Mouse (Mus musculus) hindlimb bud, embryonic 11.5 days (tissue): ENCODE measurements around the gene Wdr6.

Source experiments
- DNase-seq: peaks from one replicate; pipeline ENCODE4 v3.0.0-alpha.2; 2012; ENCODE audit warnings: low read depth, low spot score; ENCODE audit errors: extremely low spot score

The Wdr6 gene

DNA sequence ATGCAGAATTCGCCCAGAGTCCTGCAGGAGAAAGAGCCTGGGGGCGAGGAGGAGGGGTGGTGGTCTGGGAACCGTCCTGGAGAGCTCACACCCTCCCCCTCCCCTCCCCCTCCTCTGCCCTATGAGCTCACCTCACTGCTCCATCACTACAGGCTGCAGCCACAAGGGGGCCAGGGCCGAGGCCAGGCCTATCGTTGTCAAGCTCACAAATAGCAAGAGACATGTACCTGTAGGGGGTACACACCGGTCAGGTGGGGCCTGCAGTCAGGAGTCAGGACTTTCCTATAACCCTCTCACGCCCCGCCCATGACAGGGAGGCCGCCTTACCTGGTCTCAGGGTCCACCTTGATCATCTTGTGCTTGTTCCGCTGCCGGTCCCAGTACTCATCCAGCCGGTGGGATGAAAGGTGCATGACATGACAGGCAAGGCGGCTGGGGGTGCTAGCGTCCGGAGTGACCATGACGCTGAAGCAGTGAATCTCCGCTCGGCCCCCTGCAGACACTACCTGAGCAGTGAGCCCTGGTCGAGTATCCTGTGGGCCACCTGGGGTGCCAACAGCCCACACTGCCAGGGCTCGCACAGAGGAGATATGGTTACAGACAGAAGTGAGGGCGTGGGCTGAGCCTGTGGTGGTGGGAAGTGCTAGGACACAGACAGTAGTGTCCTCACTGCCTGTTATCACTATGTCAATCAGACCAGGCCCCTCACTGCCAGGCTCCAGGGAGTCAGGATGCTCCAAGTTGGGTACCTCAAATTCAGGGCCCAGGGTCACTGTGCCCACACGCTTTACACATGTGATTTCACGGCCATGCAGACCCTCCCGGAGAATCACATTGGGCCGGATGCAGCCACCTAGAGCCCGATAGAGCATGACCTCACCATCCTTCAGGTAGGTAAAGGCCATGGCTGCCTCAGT is 4.5 kb downstream of the Wdr6 start:
- DNase-seq = no peak

DNA sequence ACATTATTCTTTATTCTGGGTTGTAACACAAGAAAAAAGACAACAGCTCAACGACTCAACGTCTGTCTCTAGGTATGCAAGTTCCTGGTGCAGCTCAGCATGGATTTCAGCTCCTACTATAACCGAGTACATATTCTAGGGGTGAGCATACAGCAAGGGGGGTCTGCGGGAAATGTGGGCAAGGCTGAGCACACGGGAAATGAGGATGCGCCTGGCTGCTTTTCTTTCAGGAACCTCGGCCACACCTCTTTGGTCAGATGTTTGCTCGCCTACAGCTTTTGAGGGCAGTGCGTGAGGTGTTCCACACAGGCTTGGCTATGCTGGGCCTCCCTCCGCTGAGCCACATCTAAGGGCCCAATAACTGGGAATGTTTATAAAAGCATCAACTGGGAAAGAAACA is 6.2 kb downstream of the Wdr6 start:
- no peak for DNase-seq

DNA sequence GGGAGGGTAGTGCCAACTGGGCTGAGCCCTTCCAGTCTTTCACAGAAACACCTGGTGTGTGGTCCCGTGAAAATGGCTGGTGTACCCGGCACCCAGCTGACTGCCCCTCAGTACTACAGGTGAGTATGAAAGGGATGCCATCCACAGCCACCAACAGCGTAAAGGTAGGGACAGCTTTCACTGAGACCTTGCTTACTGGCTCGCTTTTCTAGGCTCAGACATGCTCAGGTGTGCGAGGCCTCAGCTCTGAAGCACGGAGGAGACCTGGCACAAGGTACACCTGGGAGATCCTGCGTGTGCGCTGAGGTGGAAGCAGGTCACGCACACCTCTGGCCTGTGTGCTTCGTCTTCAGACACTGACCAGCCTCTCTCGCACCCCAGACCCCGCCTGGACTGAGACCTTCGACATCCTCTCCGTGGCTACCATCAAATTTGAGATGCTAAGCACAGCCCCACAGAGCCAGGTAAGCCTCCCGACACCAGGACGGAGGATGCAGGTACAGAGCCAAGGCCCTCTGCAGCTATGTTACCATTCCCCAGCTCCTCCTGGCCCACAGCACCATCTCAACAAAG is 7.1 kb downstream of the Wdr6 start:
- no peak for DNase-seq

DNA sequence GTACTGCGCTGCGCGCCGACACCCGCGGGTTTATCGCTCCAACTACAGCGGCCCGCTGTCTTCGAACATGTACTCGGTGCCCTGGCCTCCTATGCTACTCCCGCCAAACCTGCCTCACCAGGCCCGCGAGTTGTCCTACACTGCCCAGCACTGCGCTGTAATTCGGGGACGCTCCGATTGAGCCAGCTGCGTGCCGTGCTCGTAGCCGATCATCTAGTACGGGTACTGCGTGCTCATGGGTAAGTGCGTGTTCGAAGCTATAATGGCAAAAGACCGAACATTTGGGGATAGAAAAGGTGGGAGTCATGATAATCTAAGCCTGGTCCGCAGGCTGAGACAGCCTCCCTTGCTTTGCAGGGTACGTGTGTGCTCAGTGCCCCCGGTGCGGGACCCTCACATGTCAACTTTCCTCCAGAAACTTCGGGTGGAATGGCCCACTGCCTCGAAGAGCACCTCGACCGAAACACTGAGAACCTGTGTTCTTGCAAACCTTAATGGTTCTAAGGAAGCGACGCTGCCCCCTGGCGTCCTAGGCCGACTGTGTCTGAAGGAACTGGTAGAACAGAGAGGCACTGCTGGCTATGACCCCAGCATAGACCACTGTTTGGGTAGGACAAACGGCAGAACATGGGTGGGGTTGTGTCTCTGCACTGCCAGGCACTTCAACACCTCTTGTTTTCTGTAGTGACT is 8.2 kb downstream of the Wdr6 start:
- DNase-seq = no peak

DNA sequence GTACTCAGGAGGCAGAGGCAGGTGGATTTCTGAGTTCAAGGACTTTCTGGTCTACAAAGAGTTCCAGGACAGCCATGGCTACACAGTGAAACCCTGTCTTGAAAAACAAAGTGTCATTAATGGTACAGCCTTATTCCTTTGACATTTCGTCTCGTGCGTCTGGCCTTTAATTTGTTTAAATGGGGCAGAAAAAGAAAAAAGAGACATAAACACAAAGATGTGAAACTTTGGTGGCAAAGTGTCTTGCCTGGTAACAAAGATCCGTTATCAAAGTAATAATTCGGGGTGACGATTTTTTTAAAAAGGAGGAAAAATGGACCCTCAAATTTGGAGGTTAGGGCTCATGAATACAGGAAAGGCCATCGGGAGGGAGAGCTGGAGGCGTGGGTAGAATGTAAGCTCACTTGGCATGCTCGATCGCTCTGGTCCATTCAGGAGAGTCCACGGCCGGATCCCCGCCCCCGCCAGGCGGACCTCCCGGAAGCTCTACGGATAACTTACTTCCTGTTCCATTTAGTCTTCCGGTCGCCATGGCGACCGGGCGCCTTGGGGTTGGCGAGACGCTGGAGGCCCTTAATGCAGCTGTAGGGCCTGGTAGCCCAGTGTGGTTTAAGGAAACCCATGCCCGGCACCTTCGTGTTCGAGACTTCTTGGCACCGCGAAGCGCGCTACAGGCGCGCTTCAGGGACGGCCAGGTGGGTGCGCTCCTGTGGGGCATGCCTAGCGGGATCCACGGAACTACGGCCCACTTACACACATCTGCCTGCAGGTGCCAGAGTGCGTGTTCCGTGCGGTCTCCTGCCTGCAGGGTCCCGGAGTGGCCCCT is 8.9 kb downstream of the Wdr6 start, which contains the start of gene Dalrd3:
Gene Dalrd3 (plus strand): TSS at position 506 of the 826 bp plus-strand sequence.
- DNase-seq = peak; percentile 89

DNA sequence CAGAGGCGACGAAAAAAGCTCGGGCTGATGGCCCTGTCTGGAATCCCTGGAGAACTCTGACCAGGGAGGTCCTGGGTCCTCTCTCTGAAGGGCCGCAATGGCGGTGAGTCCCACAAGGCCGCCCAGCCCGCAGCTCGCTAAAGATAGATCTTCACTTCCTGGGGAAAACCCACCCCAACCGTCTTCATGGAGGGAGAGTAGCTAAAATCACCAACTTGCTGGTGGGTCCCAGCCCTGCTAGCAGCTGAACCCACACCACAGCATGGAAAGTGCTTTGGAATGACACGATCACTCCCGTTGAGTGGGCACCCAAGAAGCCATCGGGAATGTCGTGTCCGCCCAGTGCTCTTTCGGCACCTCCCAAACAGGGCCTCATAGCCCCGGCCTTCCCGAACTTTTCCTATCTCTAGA is 10.0 kb downstream of the Wdr6 start:
- DNase-seq = no peak

DNA sequence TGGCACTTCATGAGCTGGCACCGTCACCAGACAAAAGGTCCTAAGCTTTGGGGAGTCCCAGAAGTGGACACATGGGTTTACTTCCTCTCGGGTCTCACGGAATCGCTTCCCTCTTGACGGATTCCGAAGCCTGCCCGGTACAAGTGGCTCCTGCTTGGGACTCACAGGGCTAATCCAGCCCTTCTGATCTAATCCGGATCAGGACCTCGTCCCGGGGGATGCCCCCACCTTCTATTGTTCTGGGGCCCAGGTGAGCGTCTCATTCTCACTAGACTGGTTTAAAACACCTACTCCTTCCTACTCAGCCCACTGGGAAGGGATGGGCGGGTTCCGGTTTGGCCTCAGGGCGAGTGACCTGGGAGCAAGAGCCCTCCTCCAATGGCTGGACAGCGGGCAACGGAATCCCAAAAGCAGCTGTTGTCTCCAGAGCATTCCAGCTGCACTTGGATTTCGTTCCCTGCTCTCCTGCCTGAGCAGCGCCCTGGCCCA is 10.6 kb downstream of the Wdr6 start:
- no peak for DNase-seq

DNA sequence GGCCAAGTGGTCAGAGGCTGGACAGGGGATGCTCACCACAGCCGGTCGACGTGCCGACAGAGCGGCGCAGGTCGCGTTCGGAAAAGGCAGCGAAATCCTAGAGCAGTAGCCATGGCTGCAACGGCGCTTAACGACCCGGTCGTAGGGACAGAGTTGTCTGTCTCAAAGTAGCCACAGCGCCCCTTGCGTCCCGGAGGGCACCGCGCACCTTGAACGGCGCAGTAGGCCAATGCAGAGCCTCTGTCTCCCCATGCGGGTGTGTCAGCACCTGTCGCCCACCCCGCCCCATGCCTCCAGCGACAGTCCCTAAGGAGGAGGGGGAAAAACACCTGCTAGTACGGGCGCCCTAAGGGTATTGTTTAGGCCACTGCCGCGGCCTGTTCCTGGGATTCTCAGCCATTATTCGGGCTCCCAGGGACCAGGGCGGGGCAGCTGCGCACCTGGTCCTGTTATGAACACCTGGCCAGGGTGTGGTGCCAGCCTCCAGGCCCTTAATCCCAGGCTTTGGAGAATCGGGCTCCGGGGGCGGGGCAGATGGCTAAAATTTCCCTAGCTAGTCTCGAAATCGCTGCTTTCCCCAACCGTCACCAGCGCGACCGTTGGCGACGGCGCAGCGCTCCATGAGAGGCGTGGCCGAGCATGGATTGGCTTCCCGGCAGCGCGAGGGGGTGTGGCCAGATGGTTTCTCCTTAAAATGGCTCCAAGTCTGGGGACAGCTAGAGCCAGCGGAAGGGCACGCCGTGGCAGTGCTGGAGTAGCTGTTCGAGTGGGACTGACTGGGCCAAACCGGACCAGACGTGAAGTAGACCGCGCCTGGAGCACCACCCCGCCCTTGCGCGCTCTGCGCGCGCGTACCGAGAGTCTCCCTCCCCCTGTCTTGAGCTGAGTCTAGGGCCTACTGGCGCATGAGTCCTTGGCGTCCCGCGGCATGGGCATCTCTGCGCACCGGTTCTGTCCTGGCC is 11.4 kb downstream of the Wdr6 start, which contains the start of gene Ndufaf3:
Gene Ndufaf3 (minus strand): TSS at position 620 of the 962 bp plus-strand sequence.
- DNase-seq = no peak

DNA sequence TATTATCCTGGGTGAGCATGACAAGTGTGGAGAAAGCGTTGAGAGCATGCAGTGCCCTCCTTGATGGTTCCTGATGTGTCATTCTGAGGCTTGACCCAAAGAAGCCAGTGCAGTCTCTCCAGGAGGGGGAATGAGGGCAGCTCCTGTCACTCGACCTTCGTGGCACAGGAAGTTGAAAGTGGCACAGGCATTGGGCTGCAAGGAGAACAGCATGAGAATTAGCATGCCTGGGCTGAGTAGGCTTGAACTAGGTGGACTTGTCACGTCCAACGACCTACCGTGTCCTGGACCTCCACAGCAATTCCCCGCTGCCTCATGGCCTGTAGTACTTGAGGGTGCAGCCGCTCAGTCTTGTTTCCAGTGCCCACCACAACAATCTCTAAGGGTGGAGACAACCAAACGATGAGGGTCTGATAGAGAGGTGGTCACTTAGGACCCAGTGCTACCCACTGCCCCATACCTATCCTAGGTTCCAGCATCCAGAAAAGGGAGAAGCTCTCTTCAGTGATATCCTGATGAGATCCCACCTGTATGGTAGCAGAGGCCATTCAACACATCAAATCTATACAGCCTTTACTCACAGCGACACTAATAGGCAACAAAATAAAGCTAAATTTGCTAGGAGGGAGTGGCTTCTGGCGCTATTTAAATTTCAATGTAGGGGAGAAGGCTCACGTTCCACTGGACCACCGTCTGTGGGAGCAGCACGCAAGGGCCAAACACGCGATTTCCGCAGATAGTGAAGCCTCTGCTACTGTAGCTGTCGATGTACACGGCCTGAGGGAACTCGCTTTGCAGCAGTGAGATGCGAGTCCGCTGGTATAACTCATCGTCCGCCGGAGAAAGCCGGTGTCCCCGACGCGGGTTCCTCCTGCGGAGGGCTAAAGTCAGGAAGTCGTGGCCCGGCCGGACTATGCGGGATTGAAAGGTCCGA is 12.4 kb downstream of the Wdr6 start:
- DNase-seq = no peak

DNA sequence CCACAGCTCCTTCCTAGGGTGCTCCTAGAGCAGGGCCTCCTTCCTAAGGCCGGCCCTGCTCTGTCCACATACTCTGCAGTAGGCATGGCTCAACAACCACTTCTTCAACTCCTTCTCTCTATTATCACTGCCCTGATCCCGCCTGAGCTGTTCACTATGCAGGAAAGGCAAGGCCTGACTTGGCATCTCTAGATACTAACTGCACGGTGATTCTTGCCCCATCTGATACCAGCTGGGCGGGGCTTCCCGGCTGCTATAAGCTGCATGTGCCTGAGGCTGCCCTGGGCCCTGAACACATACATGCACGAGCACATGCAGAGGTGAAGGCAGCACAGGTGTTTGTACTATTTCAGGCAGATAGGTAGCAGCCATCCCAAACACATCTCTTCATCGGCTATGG is 14.4 kb downstream of the Wdr6 start:
- no peak for DNase-seq

DNA sequence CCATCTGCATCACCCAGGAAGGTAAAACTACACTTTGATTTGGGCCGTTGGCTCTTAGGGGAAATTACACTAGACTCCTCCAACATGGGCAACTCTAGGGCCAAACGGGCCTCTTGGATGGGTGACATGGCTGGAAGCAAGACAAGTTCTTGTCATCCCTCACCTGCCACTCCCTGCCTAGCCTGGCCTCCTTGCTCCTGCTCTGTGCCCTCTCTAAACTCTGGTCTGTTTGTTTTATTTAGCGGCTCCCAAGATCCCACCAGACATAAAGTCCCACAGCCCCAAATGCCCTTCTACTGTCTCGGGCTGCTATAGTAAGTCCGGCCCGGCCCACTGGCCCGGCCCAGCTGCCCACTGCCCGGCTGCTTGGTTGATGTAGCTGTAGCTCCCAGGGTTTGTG is 14.9 kb downstream of the Wdr6 start:
- DNase-seq = no peak

DNA sequence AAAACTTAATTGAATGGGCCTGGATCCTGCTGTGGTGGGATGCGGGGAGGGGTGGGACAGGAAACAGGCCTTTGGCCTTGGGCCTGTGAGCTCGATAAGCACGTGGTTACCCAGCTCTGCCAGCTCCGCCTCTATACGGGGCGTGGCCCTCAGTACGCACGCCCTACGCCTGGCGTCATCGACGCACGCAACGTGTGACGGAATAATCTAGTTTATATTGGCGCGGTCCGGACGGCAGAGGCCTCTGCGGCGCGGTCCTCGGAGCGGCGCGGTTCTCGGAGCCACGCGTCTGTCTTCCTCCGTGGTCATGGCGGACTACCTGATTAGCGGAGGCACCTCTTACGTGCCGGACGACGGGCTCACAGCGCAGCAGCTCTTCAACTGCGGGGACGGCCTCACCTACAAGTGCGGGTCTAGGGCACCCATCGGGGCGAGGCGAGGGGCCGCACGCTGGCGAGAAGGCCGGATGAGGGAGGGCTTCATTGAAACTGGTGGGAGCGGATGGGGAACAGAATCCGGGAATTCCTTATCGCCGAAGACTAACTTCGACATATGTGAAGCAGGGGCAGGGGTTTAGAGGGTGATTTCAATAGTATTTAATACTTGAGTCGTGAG is 18.2 kb downstream of the Wdr6 start, which contains the start of gene Impdh2:
Gene Impdh2 (plus strand): TSS at position 60 of the 615 bp plus-strand sequence.
- DNase-seq = peak; percentile 95

DNA sequence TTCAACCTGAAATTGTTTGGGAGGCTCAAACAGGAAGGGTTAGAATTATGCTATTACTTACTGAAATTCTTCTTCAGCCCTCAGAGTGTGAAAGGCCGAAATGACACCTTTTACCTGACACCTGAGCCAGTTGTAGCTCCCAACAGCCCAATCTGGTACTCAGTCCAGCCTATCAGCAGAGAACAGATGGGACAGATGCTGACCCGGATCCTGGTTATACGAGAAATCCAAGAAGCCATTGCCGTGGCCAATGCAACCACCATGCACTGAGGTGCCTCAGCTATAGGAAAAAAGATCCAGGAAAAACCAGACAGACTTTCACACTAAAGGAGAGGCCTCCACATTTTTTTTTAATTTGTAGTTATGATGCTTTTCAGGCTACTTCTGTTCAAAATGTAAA is 19.4 kb downstream of the Wdr6 start:
- DNase-seq = no peak

DNA sequence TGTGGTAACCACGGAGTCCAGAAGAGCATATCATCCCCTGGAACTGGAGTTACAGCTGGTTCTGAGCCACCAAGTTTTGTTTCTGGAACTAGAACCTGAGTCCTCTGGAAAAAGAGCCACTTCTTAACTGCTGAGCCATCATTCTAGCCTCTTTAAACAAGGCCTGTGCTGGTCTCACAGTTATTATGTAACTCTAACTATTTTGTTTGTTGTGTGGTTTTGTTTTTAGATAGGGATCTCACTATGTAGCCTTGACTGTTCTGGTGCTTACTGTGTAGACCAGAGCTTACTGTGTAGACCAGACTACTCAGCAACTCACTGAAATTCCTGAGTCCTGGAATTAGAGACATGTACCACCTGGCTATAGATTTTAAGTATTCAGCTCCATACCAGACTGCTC is 31.7 kb downstream of the Wdr6 start:
- no peak for DNase-seq

DNA sequence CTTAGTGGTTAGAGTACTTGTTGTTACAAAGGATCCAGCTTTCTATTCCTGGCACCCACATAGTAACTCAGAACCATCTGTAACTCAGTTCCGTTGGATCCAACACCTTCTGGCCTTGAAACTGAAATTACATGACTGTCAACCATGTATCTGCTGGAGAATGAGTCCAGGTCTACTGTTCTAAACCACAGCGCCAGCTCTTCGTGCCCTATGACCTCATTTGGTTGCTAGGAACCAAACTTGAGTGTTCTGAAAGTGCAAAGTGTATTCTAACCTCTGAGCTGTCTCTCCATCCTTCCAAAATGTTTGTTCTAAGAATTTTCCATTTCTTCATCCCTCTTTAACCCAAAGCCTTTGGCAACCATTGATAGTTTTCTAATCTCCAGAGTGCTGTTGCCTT is 32.6 kb downstream of the Wdr6 start:
- DNase-seq = no peak

DNA sequence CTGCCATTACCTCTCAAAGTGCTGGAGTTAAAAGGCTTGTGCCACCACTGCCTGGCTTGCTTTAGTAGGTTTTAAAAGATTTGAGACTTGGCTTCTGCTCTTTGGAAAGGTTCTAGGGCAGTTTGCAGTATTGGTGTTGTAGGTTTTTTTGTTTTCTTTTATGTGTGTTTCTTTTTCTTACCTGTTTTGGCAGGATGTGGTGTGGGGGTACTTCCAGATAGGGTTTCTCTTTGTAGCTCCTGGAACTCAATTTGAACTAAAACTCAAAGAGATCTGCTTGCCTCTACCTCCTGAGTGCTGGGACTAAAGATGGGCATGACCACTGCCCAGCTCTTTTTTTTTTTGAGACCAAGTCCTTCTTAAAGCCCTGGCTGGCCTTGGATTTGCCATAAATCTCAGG is 37.7 kb downstream of the Wdr6 start:
- no peak for DNase-seq

DNA sequence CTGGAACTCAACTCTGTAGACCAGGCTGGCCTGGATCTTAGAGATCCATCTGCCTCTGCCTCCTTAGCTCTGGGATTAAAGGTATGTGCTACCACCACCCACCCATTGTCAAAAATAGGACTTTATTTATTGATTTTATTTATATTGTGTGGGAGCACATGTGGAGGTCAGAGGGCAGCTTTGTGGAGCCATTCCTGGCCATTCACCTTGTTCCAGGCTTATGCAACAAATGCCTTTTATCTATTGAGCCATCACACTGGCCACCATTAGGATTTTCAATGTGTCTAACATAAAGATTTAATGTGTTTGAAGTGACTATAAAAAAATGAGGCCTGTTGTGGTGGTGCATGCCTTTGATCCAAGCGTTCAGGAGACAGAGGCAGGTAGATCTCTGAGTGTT is 47.0 kb downstream of the Wdr6 start:
- no peak for DNase-seq

DNA sequence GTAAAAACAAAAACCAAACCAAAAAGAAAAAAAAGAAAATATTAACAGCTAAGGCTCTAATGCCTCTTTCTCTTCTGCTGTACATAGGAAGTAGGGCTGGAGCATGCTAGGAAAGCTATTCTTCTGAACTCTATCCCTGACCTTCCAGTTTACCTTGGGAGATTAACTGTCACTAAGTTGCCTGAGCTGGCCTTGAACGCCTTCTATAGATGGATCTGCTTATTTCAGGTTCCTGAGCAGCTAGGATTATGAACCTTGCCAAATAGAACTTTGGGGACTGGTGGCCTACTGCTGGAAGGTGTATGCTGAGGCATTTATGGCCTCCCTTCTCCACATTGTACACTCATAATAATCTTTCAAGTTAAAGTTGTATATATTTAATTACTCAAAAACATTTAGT is 47.6 kb downstream of the Wdr6 start:
- DNase-seq = no peak
